In the genomic region with DNA sequence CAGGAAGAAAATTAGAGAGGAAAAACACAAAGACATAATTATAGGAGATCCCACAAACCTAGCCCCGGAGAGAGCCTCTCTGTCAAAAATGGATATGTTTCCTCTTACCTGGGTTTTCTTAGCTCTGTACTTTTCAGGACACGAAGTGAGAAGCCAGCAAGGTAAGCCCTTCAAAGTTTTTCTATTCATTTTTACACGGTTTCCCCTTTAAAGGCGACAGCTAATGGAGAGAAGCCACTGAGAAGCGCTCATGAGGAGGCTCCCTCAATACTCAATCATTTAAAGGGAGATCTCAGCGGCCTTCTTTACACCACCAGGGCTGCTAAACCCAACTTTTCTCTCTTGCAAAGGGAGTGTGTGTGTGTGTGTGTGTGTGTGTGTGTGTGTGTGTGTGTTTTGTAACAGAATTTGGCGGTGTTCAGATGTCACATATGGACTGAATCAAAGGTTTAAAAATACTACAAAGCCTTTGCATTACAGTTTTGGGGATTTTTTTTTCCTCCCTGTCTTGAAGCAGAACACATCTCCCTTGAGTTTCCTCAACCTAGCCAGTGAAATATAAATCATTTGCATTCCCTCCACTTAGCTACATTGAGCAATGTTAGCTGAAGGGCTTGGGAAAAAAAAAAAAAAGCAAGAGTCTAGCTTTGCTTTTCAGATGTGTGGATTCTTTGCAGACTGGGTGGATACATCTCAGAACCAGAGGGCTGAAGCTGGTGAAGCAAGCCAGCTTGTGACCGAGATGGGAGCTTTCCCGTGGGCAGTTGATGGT, we compare ENCODE assay signal across 10 mouse cellular contexts. TPM values are rescaled to one million over a fixed set of nuclear protein-coding genes. Genes with fewer than 3 reads are reported as not detected.
DNase-seq lines count a peak whose midpoint lies in the region; ATAC-seq and TF ChIP-seq lines count a peak whose summit lies in the region.
"Had no signal": no experiment of that assay in that cellular context is flagged by ENCODE, and none has a peak within 500 bp of the region (broad histone marks: within the 10 kb centered on the region; RNA-seq: fewer than 3 reads in every experiment).

No protein-coding gene starts in this region.

- H3K9me3 ChIP-seq in heart, embryonic 13.5 days: no peaks in the 10 kb centered on the region
- no peaks in the 10 kb centered on the region for H3K9me3 ChIP-seq in E14TG2a.4 (ENCODE audit: low read length)
- no peaks in the 10 kb centered on the region for H3K9me3 ChIP-seq in forebrain, embryonic 15.5 days
- H3K9me3 ChIP-seq in liver, embryonic 16.5 days (replicated peaks; ENCODE audit: control insufficient read depth, low read length): no peaks in the 10 kb centered on the region

- H3K4me3 ChIP-seq in heart, embryonic 13.5 days: peak overlapping the region; percentile 67
- H3K4me3 ChIP-seq in E14TG2a.4 (replicated peaks; ENCODE audit: low read length): peak overlapping the region; percentile 89; the same call in 1 of the 2 replicates
- peak overlapping the region; percentile 59 for H3K4me3 ChIP-seq in forebrain, embryonic 15.5 days
- H3K4me3 ChIP-seq in liver, embryonic 16.5 days (ENCODE audit: low read depth, low read length): peak overlapping the region; percentile 58

- H3K9ac ChIP-seq in heart, embryonic 13.5 days: peak overlapping the region; percentile 84
- H3K9ac ChIP-seq in forebrain, embryonic 15.5 days (replicated peaks): peak overlapping the region; percentile 72
- no peak overlapping the region for H3K9ac ChIP-seq in liver, embryonic 16.5 days (ENCODE audit: low read depth, low read length)

- no peak for TF ChIP-seq CTCF in E14TG2a.4 (conservative IDR thresholded peaks at IDR 0.05; ENCODE audit: low read length)

- DNase-seq in heart, adult 18-20 months: no peak
- DNase-seq in embryo, embryonic 10 days (ENCODE audit: low spot score): no peak
- DNase-seq in cerebellum, adult 8-10 months: no peak
- no peak for DNase-seq in retina, embryonic 14.5 days (ENCODE audit: low spot score)
- DNase-seq: spleen, adult 18-20 months had no signal

- peaks cover 53% of the 10 kb centered on the region for H3K27me3 ChIP-seq in heart, embryonic 13.5 days (replicated peaks)
- H3K27me3 ChIP-seq in E14TG2a.4 (ENCODE audit: insufficient read depth, low read length): peaks cover 74% of the 10 kb centered on the region
- H3K27me3 ChIP-seq in forebrain, embryonic 15.5 days: peaks cover 8% of the 10 kb centered on the region; the same call in 1 of the 2 replicates
- H3K27me3 ChIP-seq in liver, embryonic 16.5 days (ENCODE audit: control insufficient read depth, insufficient read depth, low read depth, low read length): peaks cover 79% of the 10 kb centered on the region

- H3K4me2 ChIP-seq in heart, embryonic 13.5 days: peak overlapping the region; percentile 97
- peak overlapping the region; percentile 98 for H3K4me2 ChIP-seq in forebrain, embryonic 15.5 days (replicated peaks)
- no peak overlapping the region for H3K4me2 ChIP-seq in liver, embryonic 16.5 days (ENCODE audit: low read depth, low read length)

- 14% methylated on average over 9 of the region's 9 CpGs for WGBS in heart, embryonic 13.5 days
- WGBS in forebrain, embryonic 15.5 days: 10% methylated on average over 9 of the region's 9 CpGs
- 5% methylated on average over 9 of the region's 9 CpGs for WGBS in liver, embryonic 16.5 days (ENCODE audit: insufficient replicate concordance)

- peaks cover 60% of the 10 kb centered on the region for H3K4me1 ChIP-seq in heart, embryonic 13.5 days
- peaks cover 62% of the 10 kb centered on the region for H3K4me1 ChIP-seq in E14TG2a.4 (replicated peaks; ENCODE audit: low read depth, low read length)
- peaks cover 49% of the 10 kb centered on the region for H3K4me1 ChIP-seq in forebrain, embryonic 15.5 days
- H3K4me1 ChIP-seq in liver, embryonic 16.5 days (ENCODE audit: control insufficient read depth, low read depth, low read length): peaks cover 5% of the 10 kb centered on the region

- no peaks in the 10 kb centered on the region for H3K36me3 ChIP-seq in heart, embryonic 13.5 days
- no peaks in the 10 kb centered on the region for H3K36me3 ChIP-seq in E14TG2a.4 (ENCODE audit: insufficient read depth, low read length)
- H3K36me3 ChIP-seq in forebrain, embryonic 15.5 days: no peaks in the 10 kb centered on the region
- no peaks in the 10 kb centered on the region for H3K36me3 ChIP-seq in liver, embryonic 16.5 days (ENCODE audit: control insufficient read depth, insufficient read depth)

- H3K27ac ChIP-seq in heart, embryonic 13.5 days (replicated peaks): peak overlapping the region; percentile 59; the same call in 1 of the 2 replicates
- H3K27ac ChIP-seq in forebrain, embryonic 15.5 days (replicated peaks): peak overlapping the region; percentile 86
- H3K27ac ChIP-seq in liver, embryonic 16.5 days (ENCODE audit: low read length): no peak overlapping the region

- ATAC-seq in heart, embryonic 13.5 days (ENCODE audit: extremely low read depth, insufficient number of reproducible peaks, low FRiP score, low TSS enrichment): no peak
- no peak for ATAC-seq in forebrain, embryonic 15.5 days (replicated peaks)
- ATAC-seq in liver, embryonic 16.5 days (ENCODE audit: low read depth): no peak

RNA-seq across cellular contexts. Expression of a gene that starts 1.2 kb away (rescaled TPM):
- polyA plus RNA-seq in heart, embryonic 13.5 days (2015; fragmentation: Nextera tagmentation; extraction: Ambion mirVana): 5.0 and 7.0 TPM in 2 replicates
- 10 to 100 TPM; 20.2 to 30.1 TPM for total RNA-seq in heart, adult 18-20 months (2021)
- polyA plus RNA-seq in forebrain, embryonic 15.5 days (2015; fragmentation: Nextera tagmentation; extraction: Ambion mirVana): 30.8 and 34.7 TPM in 2 replicates
- 0.70 and 0.91 TPM in 2 replicates for polyA plus RNA-seq in liver, embryonic 16.5 days (2015; fragmentation: Nextera tagmentation; extraction: Ambion mirVana)
- total RNA-seq: MEL had no signal
